Mouse (Mus musculus) right cerebral cortex, postnatal 4 days (tissue): Measurements from ENCODE around the gene Usp46.
"Not testable (repeated sequence)": the region's sequence is repeated elsewhere in the genome, so short reads cannot be mapped to it uniquely, and the experiment has no call there.

Experiments
- DNase-seq: peaks from one replicate; pipeline ENCODE4 v3.0.0-alpha.2; 2022

Usp46 gene

DNA sequence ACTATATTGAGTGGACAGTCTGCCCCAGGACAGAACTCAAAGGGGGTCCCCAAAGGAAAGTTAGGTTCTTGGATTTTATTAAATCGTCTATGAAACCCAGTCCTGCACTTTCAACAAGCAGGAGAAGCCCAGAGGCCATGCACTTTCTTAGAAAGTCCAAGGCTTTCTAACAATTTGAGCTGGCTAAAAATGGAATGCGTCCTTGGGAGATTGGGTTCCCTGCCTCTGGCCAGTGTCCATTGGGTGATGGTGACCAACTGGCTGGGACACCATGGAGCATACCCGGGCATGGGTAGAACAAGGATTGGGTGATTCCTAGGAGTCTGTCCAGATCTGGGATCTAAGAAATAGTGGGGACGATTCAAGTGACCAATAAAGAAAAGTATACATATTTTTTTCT, 47.7 kb downstream of the Usp46 start:
- no peak for DNase-seq

- DNase-seq: no peak
These were observed 49.2 kb downstream of the Usp46 start for GRCm38 (mm10) chr5:74018870-74019565.

GRCm38 (mm10) chr5:74017488-74017887, 50.7 kb downstream of the Usp46 start:
- DNase-seq: no peak

GRCm38 (mm10) chr5:74011629-74012028, 56.6 kb downstream of the Usp46 start:
- no peak for DNase-seq

GRCm38 (mm10) chr5:74007492-74008070, 60.6 kb downstream of the Usp46 start:
- no peak for DNase-seq

DNA sequence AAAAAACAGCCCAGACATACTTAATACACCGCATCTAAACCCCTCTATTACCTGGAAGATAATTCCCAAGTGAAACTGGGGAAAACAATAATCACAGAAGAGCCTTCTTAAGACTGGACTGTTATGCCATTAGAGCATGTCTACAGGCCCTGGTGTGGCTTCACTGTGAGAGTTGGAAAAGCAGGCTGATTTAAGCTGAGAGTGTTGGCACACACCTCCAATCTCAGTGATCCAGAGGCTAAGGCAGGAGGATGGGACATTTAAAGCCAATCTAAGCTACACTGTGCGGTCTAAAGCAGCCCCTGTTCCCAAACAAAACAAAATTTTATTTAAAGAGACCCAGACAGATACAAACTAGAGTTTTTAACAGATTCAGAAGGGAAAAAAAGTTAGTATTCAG, 62.3 kb downstream of the Usp46 start:
- no peak for DNase-seq

DNA sequence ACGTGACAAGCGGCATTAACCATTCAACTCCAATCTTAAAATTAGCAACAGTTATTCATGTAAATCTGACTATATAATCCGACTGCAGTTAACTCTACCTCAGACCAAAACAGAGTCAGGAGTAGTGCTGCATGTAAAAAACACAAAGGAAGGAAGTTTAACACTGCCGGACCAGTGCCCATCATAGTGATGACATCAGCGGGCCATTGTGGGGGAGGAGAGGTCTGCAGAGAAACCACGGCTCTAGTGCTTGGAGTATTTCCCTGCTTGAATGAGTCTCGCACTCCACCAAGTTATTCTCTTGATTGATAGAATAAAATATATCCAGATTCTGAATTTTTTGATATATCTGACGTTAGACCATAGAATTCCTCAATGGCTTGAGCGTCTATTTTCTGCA, 66.5 kb downstream of the Usp46 start:
- no peak for DNase-seq

DNA sequence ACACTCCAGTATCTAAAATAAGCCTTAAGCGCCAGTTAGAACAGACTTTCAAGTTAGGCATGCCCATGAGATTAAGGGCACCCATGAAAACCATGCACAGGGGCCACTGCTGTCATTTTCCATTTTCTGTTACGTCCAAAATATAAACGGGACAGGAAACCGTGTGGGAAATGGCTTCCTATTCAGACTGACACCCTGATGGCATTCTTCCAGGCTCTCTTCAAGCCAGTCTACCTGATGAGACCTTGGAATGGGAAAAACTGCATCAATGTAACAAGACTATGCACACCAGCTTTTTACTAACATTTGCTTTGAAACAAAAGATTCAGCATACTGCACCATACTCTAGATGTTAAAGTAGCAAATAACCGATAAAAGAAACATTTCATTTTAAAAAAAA, 69.3 kb downstream of the Usp46 start:
- DNase-seq: no peak

DNA sequence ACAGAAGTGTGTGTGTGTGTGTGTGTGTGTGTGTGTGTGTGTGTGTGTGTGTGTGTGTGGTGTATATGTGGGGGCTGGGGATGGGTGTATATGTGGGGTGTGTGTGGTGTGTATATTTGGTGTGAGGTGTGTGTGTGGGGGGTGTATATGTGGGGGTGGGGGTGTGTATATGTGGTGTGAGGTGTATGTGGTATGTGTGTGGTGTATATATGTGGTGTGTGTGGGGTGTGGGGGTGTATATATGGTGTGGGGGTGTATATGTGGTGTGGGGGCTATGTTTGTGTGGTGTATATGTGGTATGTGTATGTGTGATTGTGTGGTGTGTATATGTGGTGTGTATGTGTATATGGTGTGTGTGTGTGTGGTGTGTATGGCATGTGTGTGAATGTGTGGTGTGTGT, 73.4 kb downstream of the Usp46 start:
- DNase-seq: no peak

- no peak for DNase-seq
These were observed 74.7 kb downstream of the Usp46 start for GRCm38 (mm10) chr5:73993538-73993937.

DNA sequence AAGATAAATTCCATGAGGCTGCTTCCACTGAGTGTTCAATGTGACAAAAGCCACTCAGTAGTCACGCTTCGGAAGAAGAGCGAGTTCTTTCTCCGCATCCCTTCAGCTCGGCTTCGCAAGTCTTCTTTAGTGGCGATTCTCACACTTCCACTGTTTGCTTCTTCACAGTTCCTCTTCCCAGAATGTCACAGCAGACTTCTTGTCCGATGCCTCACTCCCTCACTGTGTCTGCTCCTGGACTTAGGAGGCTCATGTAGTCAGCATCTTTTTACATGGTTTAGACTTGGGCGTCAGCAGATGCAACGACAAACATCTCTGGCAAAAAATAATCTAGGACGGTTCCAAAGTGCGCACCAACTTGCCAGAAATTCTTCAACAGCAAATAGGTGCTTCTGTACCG, 75.9 kb downstream of the Usp46 start:
- DNase-seq: no peak

- DNase-seq: no peak
These were observed 78.7 kb downstream of the Usp46 start for GRCm38 (mm10) chr5:73989532-73989931.

- DNase-seq: no peak
These were observed 80.3 kb downstream of the Usp46 start for GRCm38 (mm10) chr5:73987777-73988560.

DNA sequence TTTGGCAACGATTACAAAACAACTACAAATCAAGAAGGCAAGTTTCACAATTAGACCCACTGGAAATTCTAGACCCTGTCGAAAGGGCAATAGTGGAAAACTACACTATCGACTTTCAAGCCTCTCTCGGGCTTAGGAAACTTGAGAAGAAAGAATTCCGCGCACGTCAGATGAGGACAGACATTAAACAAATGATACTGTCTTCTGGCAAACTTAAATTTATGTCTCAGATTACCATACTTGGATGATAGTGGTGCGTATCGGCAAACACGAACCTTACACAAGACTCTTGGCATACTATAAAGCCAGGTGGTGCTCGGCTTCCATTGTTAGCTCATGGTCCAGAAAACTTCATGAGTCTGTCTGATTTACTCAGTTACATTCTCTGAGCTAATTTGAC, 90.8 kb downstream of the Usp46 start:
- DNase-seq: no peak

DNA sequence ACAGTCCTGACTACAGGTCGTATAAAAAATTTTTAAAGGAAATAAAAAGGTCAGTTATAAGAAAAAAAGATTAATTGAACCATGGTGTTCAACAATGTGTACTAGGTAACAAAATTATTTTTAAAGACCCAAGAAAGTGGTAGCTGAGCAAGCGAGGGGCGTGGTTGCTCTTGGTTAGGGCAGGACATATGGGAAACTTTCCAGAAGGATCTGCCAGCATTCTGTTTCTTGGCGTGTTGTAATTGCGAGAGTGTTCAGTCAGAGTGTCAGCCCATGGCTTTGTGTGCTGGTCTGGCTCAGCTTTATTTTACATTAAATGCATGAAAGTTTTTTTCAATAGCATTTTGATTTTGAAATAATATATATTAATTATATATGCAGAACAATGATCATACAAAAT, 96.5 kb downstream of the Usp46 start:
- no peak for DNase-seq

DNA sequence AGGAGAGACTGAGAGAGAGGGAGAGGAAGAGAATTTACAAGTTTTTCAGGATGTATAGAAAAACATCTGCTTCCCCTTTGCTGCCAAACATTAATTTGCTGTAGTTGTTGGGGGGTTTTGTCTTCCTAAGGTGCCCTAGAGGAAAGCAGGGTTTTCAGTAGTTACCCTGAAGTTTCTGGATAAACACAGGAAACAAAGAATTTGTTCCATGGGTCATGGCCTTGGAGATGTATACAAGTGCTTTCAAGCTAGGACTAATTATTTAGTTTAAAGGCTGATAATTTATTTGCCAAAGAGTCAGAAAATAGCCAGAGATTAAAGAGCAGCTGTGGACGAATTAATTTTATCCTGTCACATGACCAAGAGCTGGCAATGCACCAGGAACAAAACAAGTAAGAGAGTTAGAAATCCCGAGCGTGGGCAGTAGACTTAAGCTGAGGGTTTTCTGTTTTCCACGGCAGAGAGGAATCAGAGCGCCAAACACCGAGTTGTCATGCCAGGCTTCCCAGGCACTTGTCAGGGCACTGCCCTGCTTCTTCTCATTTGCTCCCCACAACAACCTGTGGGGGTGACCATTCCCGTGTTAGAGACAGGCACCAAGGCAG, 98.1 kb downstream of the Usp46 start:
- no peak for DNase-seq

- no peak for DNase-seq
These were observed 98.9 kb downstream of the Usp46 start for GRCm38 (mm10) chr5:73969338-73969737.

- no peak for DNase-seq
These were observed 108.5 kb downstream of the Usp46 start for GRCm38 (mm10) chr5:73959779-73960178.

- DNase-seq: not testable (repeated sequence)
These were observed 109.6 kb downstream of the Usp46 start for GRCm38 (mm10) chr5:73958614-73959013.

DNA sequence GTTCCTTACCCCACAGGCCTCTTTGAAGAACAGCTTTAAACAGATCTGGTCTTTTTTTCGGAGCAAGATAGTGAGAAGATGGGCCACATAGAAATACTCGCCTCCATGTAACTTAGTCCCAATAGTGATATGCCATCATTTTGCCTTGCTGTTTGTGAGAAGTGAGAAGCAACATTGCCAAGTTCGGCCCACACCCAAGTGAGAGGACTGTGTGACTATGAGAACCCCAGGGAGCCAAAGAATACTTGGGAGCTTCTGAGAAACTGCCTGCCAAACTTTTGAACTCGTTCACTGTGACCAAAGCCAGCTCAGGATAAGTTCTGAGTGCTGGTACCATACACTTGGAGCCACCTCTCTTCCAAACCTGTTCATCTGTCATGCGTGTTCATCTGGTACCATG, 110.1 kb downstream of the Usp46 start:
- no peak for DNase-seq

DNA sequence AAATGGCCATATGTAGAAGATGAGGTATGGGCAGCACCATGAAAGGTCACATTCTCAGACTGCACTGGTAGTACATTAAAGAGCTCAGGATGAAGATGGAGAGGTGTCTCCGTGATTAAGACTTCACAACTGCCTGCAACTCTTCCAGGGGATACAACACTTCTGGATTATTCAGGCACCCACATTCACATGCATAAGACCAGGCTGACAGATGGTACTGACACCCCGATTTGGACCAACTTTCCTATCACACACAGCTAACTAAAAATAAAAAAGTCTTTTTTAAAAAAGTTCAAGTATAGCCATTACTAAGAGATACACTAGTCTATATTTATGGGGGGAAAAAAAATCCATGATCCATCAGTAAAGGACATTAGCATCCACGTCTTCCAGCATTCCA, 112.5 kb downstream of the Usp46 start:
- DNase-seq: no peak

DNA sequence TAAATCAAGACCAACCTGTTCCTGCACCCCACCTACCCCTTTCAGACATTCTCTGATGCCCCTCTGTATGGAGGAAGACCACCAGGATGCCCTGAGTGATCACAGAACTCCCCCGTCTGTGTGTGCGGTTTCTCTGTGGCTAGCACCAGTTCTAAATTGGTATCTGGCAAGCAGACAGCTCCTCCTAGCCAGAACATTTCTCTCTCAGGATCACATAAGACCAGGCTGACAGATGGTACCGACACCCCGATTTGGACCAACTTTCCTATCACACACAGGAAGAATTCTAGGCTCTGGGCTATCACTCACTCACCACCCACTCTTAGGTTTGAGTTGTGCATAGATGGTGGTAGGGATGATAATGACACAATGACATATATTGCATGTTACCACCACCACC, 113.2 kb downstream of the Usp46 start:
- no peak for DNase-seq

DNA sequence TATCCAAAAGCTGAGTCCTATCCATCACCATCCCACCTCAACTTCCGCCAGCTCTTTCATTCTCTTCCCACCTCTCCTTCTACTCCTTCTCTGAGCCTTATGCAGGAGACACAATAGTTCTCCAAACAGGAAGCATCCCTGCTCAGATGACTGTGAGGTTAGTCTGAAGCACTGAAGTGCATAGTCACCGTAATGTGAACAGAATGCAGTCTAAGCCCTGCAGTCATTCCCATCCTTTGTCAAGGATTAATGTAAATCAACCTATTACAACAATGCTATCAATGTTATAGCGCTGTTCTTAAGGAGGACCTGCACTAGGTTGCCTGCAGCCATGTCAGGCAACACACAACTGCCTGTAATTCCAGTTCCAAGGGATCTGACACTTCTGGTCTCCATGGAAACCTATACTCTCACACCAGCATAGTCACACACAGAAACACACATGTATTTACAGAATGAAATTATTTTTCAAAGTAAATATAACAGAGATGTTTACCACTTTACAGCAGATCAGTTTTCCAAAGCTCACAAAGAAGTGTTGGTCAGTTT, 115.1 kb downstream of the Usp46 start:
- DNase-seq: no peak

- no peak for DNase-seq
These were observed 116.6 kb downstream of the Usp46 start for GRCm38 (mm10) chr5:73951649-73952000.
